Mouse (Mus musculus) hindbrain, embryonic 11.5 days (tissue): Measurements from ENCODE around the gene Siglec1. TPM values are rescaled to one million over a fixed set of nuclear protein-coding genes. Genes with fewer than 3 reads are reported as not detected.

Experiments
- polyA plus RNA-seq: library from polyadenylated mRNA; unstranded; fragments of >200 nt; fragmentation: Nextera tagmentation; extraction: Ambion mirVana; gene quantifications from 2 replicates; pipeline ENCODE4 v1.2.1, GENCODE M21; 2014

The Siglec1 gene
- polyA plus RNA-seq, 1 experiment from 2014 or later, result 0.15 TPM

Other genes starting within 250 kb of the Siglec1 start
- 66.8 and 70.6 TPM in 2 replicates for gene 4930402H24Rik, start 180.4 kb downstream of the Siglec1 start, polyA plus RNA-seq
- gene Atrn, start 180.3 kb downstream of the Siglec1 start, polyA plus RNA-seq, result 9.3 and 9.9 TPM in 2 replicates
- 5.6 and 6.1 TPM in 2 replicates for gene Gfra4, start 43.7 kb downstream of the Siglec1 start, polyA plus RNA-seq
- gene Adam33, start 23.0 kb downstream of the Siglec1 start, polyA plus RNA-seq, result 0.54 and 0.66 TPM in 2 replicates
- gene Hspa12b, start 40.5 kb upstream of the Siglec1 start, polyA plus RNA-seq, result 4.0 and 4.6 TPM in 2 replicates
- not detected in 2 replicates for gene Gm11037, start 46.7 kb upstream of the Siglec1 start, polyA plus RNA-seq
- 122 and 123 TPM in 2 replicates for gene 1700037H04Rik, start 73.3 kb upstream of the Siglec1 start, polyA plus RNA-seq
- gene Cenpb, start 93.3 kb upstream of the Siglec1 start, polyA plus RNA-seq, result 8.8 and 9.0 TPM in 2 replicates
- gene Cdc25b, start 100.2 kb upstream of the Siglec1 start, polyA plus RNA-seq, result 102 and 106 TPM in 2 replicates
- gene Spef1, start 100.5 kb upstream of the Siglec1 start, polyA plus RNA-seq, result 7.7 and 9.4 TPM in 2 replicates
- 23.9 and 25.2 TPM in 2 replicates for gene Ap5s1, start 120.3 kb upstream of the Siglec1 start, polyA plus RNA-seq
- 8.7 and 10.7 TPM in 2 replicates for gene Mavs, start 147.3 kb upstream of the Siglec1 start, polyA plus RNA-seq
- 49.6 and 58.0 TPM in 2 replicates for gene Pank2, start 175.7 kb upstream of the Siglec1 start, polyA plus RNA-seq